Mouse (Mus musculus) ES-E14 (cell line): ENCODE data around the gene Prr22.

Experiments
- MAFK ChIP-seq: IDR thresholded peaks from 2 replicates; pipeline ENCODE4 v1.6.1; 2014; ENCODE audit warnings: mild to moderate bottlenecking, low read depth, low read length, inconsistent platforms; ENCODE audit not compliant: insufficient read depth
- ZC3H11A ChIP-seq: IDR thresholded peaks from 2 replicates; pipeline ENCODE4 v1.6.1; 2012; ENCODE audit warnings: low read depth, mild to moderate bottlenecking, inconsistent platforms, low read length, borderline replicate concordance
- ZNF384 ChIP-seq: IDR thresholded peaks from 2 replicates; pipeline ENCODE4 v1.6.1; 2012; ENCODE audit warnings: low read depth, low read length, inconsistent platforms

GRCm38 (mm10) chr17:56729151-56729550 is 40.9 kb upstream of the Prr22 start:
- TF ChIP-seq MAFK, result no peak
- TF ChIP-seq ZNF384, result no peak
- TF ChIP-seq ZC3H11A, result no peak
